ENCODE assay signal across 22 mouse cellular contexts in genomic region chr3:94597224-94597779, GRCm38 (mm10). TPM values are rescaled to one million over a fixed set of nuclear protein-coding genes. Genes with fewer than 3 reads are reported as not detected.
"Had no signal": no experiment of that assay in that cellular context is flagged by ENCODE, and none has a peak within 500 bp of the region (broad histone marks: within the 10 kb centered on the region; RNA-seq: fewer than 3 reads in every experiment).

No protein-coding gene starts in this region.

- H3K9ac ChIP-seq: limb, embryonic 13.5 days; neural tube, embryonic 15.5 days had no signal

- H3K4me2 ChIP-seq: limb, embryonic 13.5 days; neural tube, embryonic 15.5 days had no signal

- DNase-seq: kidney, adult 8-10 months; kidney, postnatal 25 days; left cerebral cortex, postnatal 4 days; lung, postnatal 10 days; lung, postnatal 4 days; midbrain, embryonic 14.5 days; right cerebral cortex, adult 18-20 months; thymus, adult 18-20 months; thymus, postnatal 14 days had no signal

- H3K4me3 ChIP-seq: layer of hippocampus, adult 2 months; limb, embryonic 13.5 days; midbrain, embryonic 10.5 days; myocyte; neural tube, embryonic 15.5 days had no signal

- H3K27me3 ChIP-seq: limb, embryonic 13.5 days; neural tube, embryonic 15.5 days had no signal

- ATAC-seq: inflammation-experienced regulatory T-cells, adult 6 months; intestine, postnatal 0 days had no signal

- H3K27ac ChIP-seq: layer of hippocampus, adult 2 months; limb, embryonic 13.5 days; midbrain, embryonic 10.5 days; neural tube, embryonic 15.5 days had no signal

- H3K4me1 ChIP-seq: limb, embryonic 13.5 days; midbrain, embryonic 10.5 days; neural tube, embryonic 15.5 days had no signal

- H3K9me3 ChIP-seq: limb, embryonic 13.5 days; neural tube, embryonic 15.5 days had no signal

- H3K36me3 ChIP-seq: limb, embryonic 13.5 days; midbrain, embryonic 10.5 days; neural tube, embryonic 15.5 days had no signal

RNA-seq across cellular contexts. Expression of gene Gm10972, which starts 45.6 kb away (rescaled TPM):
- total RNA-seq: layer of hippocampus, adult 2 months; layer of hippocampus, postnatal 10 days; left cerebral cortex, postnatal 10 days; left cerebral cortex, postnatal 4 days had no signal
- polyA plus RNA-seq: inflammation-experienced regulatory T-cells, adult 6 months; intestine, postnatal 0 days; kidney, embryonic 16.5 days; limb, embryonic 13.5 days; midbrain, embryonic 10.5 days; midbrain, embryonic 14.5 days; myocyte; neural tube, embryonic 11.5 days; neural tube, embryonic 15.5 days; stomach, embryonic 14.5 days; urinary bladder, adult 2 months had no signal
